Mouse (Mus musculus): ENCODE measurements around the gene Hoxc13. TPM values are rescaled to one million over a fixed set of nuclear protein-coding genes. Genes with fewer than 3 reads are reported as not detected.

Gene Hoxc13
- polyA plus RNA-seq, 1 experiment from 2014 or later: 3.8 TPM

DNA sequence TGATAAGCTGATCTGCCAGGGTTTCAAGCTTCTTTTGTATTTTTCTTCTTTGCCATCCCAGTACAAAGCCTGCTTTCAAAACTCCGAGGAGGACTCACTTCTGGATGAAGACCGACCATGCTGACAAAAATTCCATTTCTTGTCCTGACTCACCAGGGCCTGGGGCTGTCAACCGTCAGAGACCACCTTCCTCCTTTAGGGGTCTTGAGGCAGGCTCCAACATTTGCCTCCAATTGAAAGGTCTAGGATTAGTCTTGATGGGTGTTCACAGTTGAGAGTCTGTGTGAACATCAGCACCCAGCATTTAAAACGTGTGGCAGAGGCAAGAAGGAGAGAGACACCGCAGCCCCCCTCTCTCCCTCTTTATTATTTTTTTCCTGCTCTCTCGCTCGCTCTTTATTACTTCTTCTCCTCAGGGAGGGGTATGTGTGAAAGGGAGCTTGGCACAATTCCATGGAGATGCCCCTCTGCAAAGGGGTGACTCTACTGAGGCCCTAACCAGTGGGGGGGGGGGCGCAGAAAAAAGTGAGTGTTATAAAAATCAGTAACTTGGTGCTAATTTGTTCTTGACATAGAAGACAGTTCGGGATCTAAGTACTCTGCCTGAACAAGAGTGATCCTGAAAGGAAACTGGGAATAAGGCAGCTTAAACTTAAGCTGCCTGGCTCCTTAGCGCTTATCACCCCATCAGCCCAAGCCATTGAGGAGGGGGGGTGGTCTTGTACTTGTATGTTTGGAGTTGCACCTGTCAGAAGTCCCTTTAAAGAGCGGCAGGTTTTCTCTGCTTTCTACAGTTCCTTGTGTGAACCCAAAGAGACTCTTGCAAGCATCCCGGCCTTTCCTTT lies 1.3 kb upstream of the Hoxc13 start:
- peak overlapping the region; percentile 46; the same call in 1 of the 2 replicates for H3K4me2 ChIP-seq (replicated peaks)
- H3K4me1 ChIP-seq: peaks cover 13% of the 10 kb centered on the region
- H3K9me3 ChIP-seq: no peaks in the 10 kb centered on the region
- H3K36me3 ChIP-seq: no peaks in the 10 kb centered on the region
- H3K27ac ChIP-seq: no peak overlapping the region
- 3% methylated on average over 12 of the region's 12 CpGs for WGBS
- ATAC-seq (ENCODE audit: low FRiP score, low read depth): no peak
- H3K4me3 ChIP-seq: no peak overlapping the region
- peaks cover 97% of the 10 kb centered on the region for H3K27me3 ChIP-seq
- no peak overlapping the region for H3K9ac ChIP-seq

GRCm38 (mm10) chr15:102920619-102921018 lies 284 bp upstream of the Hoxc13 start:
- 0 out of 2 replicates have a peak, but pooled peaks have one; percentile 57 for ATAC-seq (ENCODE audit: low FRiP score, low read depth)
- Histone ChIP-seq H3K9me3 (no peaks in the 10 kb centered on the region), H3K9ac (no peak overlapping the region), H3K27me3 (peaks cover 97% of the 10 kb centered on the region), H3K4me3 (peak overlapping the region; percentile 36), H3K4me1 (peaks cover 13% of the 10 kb centered on the region), H3K4me2 (replicated peaks) (peak overlapping the region; percentile 46), H3K27ac (no peak overlapping the region), H3K36me3 (no peaks in the 10 kb centered on the region)
- WGBS: under 1% methylated on average over 17 of the region's 20 CpGs

DNA sequence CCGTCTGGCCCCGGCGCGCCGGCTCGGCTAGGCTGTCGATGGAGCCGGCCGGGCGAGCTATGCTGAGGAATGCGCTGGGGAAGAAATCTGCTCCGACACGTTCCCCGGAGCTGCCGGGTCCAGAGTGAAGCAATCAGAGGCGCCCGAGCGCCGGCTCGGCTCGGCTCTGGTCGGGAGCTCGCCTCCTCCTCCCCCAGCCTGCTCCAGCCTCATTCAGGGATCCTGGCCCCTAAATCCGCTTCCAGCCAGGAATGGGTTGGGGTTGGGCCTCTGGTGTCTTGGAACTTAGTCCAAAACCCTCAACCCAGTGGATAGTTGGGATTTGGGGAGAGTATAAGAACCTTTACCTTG lies 1.1 kb downstream of the Hoxc13 start:
- no peaks in the 10 kb centered on the region for H3K36me3 ChIP-seq
- no peak overlapping the region for H3K27ac ChIP-seq
- peak overlapping the region; percentile 42 for H3K4me2 ChIP-seq (replicated peaks)
- ATAC-seq (ENCODE audit: low FRiP score, low read depth): 0 out of 2 replicates have a peak, but pooled peaks have one; percentile 4
- under 1% methylated on average over 24 of the region's 24 CpGs for WGBS
- H3K9me3 ChIP-seq: no peaks in the 10 kb centered on the region
- peaks cover 13% of the 10 kb centered on the region for H3K4me1 ChIP-seq
- H3K9ac ChIP-seq: peak overlapping the region; percentile 43; the same call in 1 of the 2 replicates
- peak overlapping the region; percentile 36 for H3K4me3 ChIP-seq
- H3K27me3 ChIP-seq: peaks cover 96% of the 10 kb centered on the region

DNA sequence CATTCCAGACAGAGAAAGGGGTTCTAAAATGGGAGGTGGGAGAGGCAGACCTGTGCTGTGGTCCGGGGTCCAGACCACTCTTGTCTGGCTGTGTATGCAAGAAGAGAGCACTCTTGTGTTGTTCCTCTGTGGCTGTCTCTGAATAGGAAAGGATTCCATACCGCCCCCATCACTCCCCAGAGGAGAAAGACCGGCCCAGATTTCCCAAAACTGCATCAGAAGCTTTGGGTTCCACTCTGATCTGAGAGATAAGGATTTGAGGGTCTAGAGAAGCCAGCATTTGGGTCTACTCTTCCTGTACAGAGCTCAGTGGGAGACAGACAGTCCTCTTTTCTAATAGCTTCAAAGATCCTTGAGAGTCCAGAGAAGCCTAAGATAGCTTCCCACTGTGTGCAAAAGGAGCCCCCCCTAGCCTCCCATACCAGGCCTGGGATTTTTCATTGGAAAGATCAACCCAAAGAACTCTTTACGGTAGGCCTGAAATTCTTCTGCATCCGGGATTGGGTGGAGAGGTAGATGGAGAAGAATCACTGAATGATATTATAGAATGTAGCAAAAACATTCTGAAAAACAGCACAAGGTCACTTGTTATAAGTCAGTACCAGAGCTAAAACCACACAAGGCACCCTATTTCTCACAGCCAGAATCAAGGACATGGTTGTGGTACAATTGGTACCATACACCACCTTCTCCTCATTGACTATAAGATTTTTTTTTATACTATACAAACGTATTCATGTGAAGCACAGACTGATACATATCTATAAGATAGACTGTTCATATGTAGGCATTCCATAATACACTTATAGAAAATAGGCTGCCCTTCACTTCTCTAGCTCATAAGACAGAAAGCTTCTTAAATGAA lies 2.0 kb downstream of the Hoxc13 start:
- WGBS: 8% methylated on average over 6 of the region's 6 CpGs
- ATAC-seq (ENCODE audit: low FRiP score, low read depth): no peak
- Histone ChIP-seq H3K4me2 (replicated peaks) (peak overlapping the region; percentile 23), H3K9me3 (no peaks in the 10 kb centered on the region), H3K4me3 (peak overlapping the region; percentile 36), H3K27me3 (peaks cover 96% of the 10 kb centered on the region), H3K9ac (no peak overlapping the region), H3K4me1 (peaks cover 13% of the 10 kb centered on the region), H3K27ac (no peak overlapping the region), H3K36me3 (no peaks in the 10 kb centered on the region)

GRCm38 (mm10) chr15:102927032-102927645 lies 6.2 kb downstream of the Hoxc13 start:
- H3K9ac ChIP-seq: no peak overlapping the region
- H3K4me3 ChIP-seq: no peak overlapping the region
- H3K4me2 ChIP-seq (replicated peaks): peak overlapping the region; percentile 14; the same call in 1 of the 2 replicates
- H3K4me1 ChIP-seq: peaks cover 5% of the 10 kb centered on the region; the same call in 1 of the 2 replicates
- 5% methylated on average over 40 of the region's 40 CpGs for WGBS
- H3K27me3 ChIP-seq: peaks cover 96% of the 10 kb centered on the region
- H3K36me3 ChIP-seq: no peaks in the 10 kb centered on the region
- H3K27ac ChIP-seq: no peak overlapping the region
- no peaks in the 10 kb centered on the region for H3K9me3 ChIP-seq
- no peak for ATAC-seq (ENCODE audit: low FRiP score, low read depth)

DNA sequence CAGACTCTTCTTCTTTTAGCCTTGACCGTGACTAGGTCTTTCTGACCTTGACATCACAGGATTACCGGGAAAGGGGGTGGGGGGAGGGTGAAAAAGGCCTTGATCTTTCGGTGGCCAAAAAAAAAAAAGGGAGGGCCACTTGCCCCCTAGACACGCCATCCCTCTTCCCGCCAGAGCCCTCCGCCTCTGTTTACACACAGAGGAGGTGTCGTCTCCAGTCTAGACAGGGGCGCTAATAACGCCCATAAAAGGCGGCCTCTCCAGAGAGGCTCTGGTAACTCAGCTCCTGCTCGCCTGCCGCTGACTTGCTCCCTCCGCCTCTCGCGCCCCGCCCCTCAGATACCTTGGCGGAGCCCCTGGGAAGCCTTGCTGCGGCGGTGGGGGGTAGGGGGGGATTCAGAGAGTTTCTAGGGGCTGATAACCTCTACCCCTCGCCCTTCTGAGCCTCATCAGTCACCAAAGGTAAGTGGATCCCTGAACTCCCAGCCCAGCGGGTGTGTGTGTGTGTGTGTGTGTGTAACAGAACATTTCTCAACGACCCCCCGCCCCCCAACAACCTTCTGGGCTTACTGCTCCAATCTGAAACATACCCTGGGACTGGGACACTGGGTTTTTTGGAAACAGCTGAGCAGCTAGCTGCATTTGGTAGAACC lies 10.9 kb downstream of the Hoxc13 start:
- Histone ChIP-seq H3K4me3 (peak overlapping the region; percentile 2; the same call in 1 of the 2 replicates), H3K36me3 (no peaks in the 10 kb centered on the region), H3K9ac (no peak overlapping the region), H3K27ac (no peak overlapping the region), H3K4me2 (replicated peaks) (no peak overlapping the region), H3K9me3 (no peaks in the 10 kb centered on the region), H3K27me3 (peaks cover 100% of the 10 kb centered on the region), H3K4me1 (peaks cover 9% of the 10 kb centered on the region; the same call in 1 of the 2 replicates)
- ATAC-seq (ENCODE audit: low FRiP score, low read depth): no peak; the same call in 1 of the 2 replicates
- under 1% methylated on average over 23 of the region's 23 CpGs for WGBS

- Histone ChIP-seq H3K4me2 (replicated peaks) (peak overlapping the region; percentile 43; the same call in 1 of the 2 replicates), H3K27me3 (peaks cover 99% of the 10 kb centered on the region), H3K9ac (no peak overlapping the region), H3K4me1 (peaks cover 11% of the 10 kb centered on the region; the same call in 1 of the 2 replicates), H3K27ac (no peak overlapping the region), H3K9me3 (no peaks in the 10 kb centered on the region), H3K4me3 (peak overlapping the region; percentile 23; the same call in 1 of the 2 replicates), H3K36me3 (no peaks in the 10 kb centered on the region)
- ATAC-seq (ENCODE audit: low FRiP score, low read depth): no peak
- 5% methylated on average over 12 of the region's 12 CpGs for WGBS
Measured at GRCm38 (mm10) chr15:102934438-102934837, 13.5 kb downstream of the Hoxc13 start.

DNA sequence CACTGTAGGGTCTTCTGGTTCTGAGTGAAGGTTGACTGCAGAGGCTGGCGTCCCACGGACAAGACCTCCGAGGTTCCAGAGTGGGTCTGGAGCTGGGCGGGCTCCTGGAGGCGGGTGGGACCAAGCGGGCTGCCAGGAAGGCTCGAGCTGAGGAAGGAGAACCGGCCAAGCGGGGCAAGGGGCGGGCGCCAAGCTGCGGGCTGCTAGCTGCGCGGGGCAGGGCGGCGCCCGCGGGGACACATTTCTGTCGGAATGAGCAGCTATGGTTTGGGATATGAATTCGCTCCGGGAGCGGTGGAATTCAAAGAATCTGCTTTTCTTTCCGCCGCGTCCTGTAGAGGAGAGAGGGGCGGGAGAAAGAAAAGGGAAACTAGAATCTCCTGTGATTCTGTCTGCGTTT lies 14.0 kb downstream of the Hoxc13 start:
- WGBS: 2% methylated on average over 27 of the region's 27 CpGs
- no peaks in the 10 kb centered on the region for H3K9me3 ChIP-seq
- H3K36me3 ChIP-seq: no peaks in the 10 kb centered on the region
- no peak for ATAC-seq (ENCODE audit: low FRiP score, low read depth)
- peaks cover 15% of the 10 kb centered on the region; the same call in 1 of the 2 replicates for H3K4me1 ChIP-seq
- peak overlapping the region; percentile 43 for H3K4me2 ChIP-seq (replicated peaks)
- peak overlapping the region; percentile 23 for H3K4me3 ChIP-seq
- no peak overlapping the region for H3K9ac ChIP-seq
- no peak overlapping the region for H3K27ac ChIP-seq
- H3K27me3 ChIP-seq: peaks cover 99% of the 10 kb centered on the region

DNA sequence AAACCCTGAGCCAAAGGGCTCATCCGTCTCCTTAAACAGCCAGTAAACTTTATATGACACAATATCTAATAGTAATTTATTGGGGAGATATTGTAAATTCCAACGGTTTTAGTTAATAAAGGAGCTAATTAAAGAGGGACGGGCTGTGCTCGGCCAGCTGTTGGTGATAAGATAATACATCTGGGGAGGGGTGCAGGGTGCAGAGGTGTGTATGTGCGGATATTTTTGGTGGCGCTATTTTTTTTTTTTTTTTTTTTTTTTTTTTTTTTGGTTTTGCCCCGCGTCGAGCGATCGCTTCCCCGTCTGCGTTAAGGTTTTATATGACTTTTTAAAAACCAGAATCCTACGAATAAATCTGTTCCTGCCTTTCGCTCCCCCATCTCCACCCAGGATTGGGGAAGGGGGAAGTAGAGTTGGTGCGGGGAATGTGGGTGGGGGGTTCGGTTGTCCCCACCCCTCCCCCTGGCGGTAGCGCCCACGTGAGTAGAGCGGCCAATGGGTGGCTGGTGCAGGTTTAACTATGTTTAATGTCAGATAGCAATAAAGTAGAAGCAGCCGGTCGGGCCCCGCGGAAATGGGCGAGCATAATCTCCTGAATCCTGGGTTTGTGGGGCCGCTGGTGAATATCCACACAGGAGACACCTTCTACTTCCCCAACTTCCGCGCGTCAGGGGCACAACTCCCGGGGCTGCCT lies 15.5 kb downstream of the Hoxc13 start, which contains the start of gene Hoxc12:
Hoxc12 (plus strand) TSS at position 479 of the 694 bp plus-strand sequence.
- Histone ChIP-seq H3K4me2 (replicated peaks) (peak within 1 kb of the TSS; percentile 43), H3K27ac (no peak within 1 kb of the TSS), H3K4me3 (peak within 1 kb of the TSS; percentile 29)

DNA sequence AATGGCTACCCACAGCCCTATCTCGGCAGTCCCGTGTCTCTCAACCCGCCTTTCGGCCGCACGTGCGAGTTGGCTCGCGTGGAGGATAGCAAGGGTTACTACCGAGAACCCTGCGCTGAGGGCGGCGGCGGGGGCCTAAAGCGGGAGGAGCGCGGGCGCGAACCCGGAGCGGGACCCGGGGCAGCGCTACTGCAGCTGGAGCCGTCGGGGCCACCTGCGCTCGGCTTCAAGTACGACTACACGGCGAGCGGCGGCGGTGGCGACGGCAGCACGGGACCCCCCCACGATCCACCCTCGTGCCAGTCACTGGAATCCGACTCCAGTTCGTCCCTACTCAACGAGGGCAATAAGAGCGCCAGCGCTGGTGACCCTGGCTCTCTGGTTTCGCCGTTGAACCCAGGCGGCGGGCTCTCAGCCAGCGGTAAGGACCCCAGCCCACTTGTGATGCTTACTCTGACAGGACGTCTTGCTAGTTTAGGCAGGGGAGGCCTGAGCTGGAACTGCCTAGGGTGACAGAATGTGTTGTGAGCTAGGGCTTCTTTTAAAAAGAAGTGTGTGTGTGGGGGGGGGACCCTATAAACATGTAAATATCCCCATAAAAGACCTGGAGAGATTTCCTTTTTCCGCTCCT lies 16.2 kb downstream of the Hoxc13 start:
- Histone ChIP-seq H3K4me1 (peaks cover 10% of the 10 kb centered on the region; the same call in 1 of the 2 replicates), H3K9me3 (no peaks in the 10 kb centered on the region), H3K4me3 (peak overlapping the region; percentile 29), H3K27me3 (peaks cover 99% of the 10 kb centered on the region), H3K27ac (no peak overlapping the region), H3K36me3 (no peaks in the 10 kb centered on the region), H3K4me2 (replicated peaks) (peak overlapping the region; percentile 43), H3K9ac (peak overlapping the region; percentile 54)
- WGBS: under 1% methylated on average over 50 of the region's 50 CpGs
- ATAC-seq (ENCODE audit: low FRiP score, low read depth): 0 out of 2 replicates have a peak, but pooled peaks have one; percentile 7

More for the DNA sequence above, 15.5 kb downstream of the Hoxc13 start, which contains the start of gene Hoxc12:
- Histone ChIP-seq H3K9ac (peak within 1 kb of the TSS; percentile 54), H3K9me3 (no peaks in the 10 kb centered on the region), H3K4me1 (peaks cover 15% of the 10 kb centered on the region; the same call in 1 of the 2 replicates), H3K27me3 (peaks cover 99% of the 10 kb centered on the region), H3K36me3 (no peaks in the 10 kb centered on the region)
- under 1% methylated on average over 31 of the region's 31 CpGs for WGBS
- ATAC-seq (ENCODE audit: low FRiP score, low read depth): 0 out of 2 replicates have a peak, but pooled peaks have one; percentile 5

Measured in limb, embryonic 13.5 days (tissue).